16 mouse cellular contexts compared by ENCODE assay signal in the genomic region with DNA sequence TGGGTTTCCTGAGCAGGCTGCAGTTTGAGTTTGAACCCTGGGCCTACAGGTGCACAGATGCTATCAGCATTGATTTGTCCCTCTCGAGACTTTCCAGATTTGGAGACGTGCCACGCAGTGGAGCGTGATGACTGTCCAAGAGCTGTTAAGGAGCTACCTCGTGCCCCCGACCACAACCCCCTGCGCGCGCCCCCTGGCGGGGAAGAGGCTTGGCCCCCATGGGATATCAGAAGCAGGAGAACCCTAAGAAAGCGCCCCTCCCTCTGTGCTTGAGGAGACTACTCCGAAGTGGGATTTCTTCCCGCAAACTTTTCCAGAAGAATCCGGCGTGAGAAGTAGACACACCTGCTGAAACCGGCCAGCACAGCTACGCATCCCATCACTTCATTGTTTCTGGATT. TPM values are rescaled to one million over a fixed set of nuclear protein-coding genes. Genes with fewer than 3 reads are reported as not detected.
DNase-seq lines count a peak whose midpoint lies in the region; ATAC-seq and TF ChIP-seq lines count a peak whose summit lies in the region.
"Had no signal": no experiment of that assay in that cellular context is flagged by ENCODE, and none has a peak within 500 bp of the region (broad histone marks: within the 10 kb centered on the region; RNA-seq: fewer than 3 reads in every experiment).

No protein-coding gene starts in this region.

- H3K27ac ChIP-seq in lung, embryonic 14.5 days (ENCODE audit: low read depth): no peak overlapping the region
- no peak overlapping the region for H3K27ac ChIP-seq in embryonic facial prominence, embryonic 11.5 days (replicated peaks; ENCODE audit: low read depth, low read length)
- no peak overlapping the region for H3K27ac ChIP-seq in gastrocnemius, adult 2 months
- H3K27ac ChIP-seq: heart, embryonic 15.5 days; limb, embryonic 13.5 days; midbrain, embryonic 10.5 days had no signal

- no peaks in the 10 kb centered on the region for H3K27me3 ChIP-seq in lung, embryonic 14.5 days (ENCODE audit: insufficient read depth, low read length)
- H3K27me3 ChIP-seq in embryonic facial prominence, embryonic 11.5 days (ENCODE audit: control insufficient read depth, insufficient read depth, low read length): no peaks in the 10 kb centered on the region
- H3K27me3 ChIP-seq: heart, embryonic 15.5 days; limb, embryonic 13.5 days had no signal

- intact Hi-C loops in gastrocnemius, adult 2 months (cut with DNase I): no loop called here

- H3K9me3 ChIP-seq in lung, embryonic 14.5 days (ENCODE audit: low read depth, low read length): no peaks in the 10 kb centered on the region
- no peaks in the 10 kb centered on the region for H3K9me3 ChIP-seq in embryonic facial prominence, embryonic 11.5 days (replicated peaks; ENCODE audit: control insufficient read depth, low read length)
- H3K9me3 ChIP-seq: heart, embryonic 15.5 days; limb, embryonic 13.5 days; midbrain, embryonic 10.5 days had no signal

- TF ChIP-seq POLR2A in lung, adult 2 months (IDR thresholded peaks at IDR 0.05; ENCODE audit: borderline replicate concordance, extremely low read depth, low read depth, low read length): no peak

- peak; percentile 37 to 40 for DNase-seq in cerebellum, postnatal 10 days
- DNase-seq in cerebellum, adult 9-10 months: no peak
- peak; percentile 18 for DNase-seq in lung, embryonic 14.5 days
- DNase-seq in lung, adult 2 months: no peak
- peak; percentile 15 for DNase-seq in embryonic facial prominence, embryonic 11.5 days (ENCODE audit: low spot score)
- DNase-seq in thymus, postnatal 14 days: peak; percentile 67
- no peak for DNase-seq in gastrocnemius, adult 2 months
- DNase-seq in adrenal gland, adult 2 months: no peak
- DNase-seq: gastrocnemius, postnatal 36 days; layer of hippocampus, adult 9-11 months had no signal

- H3K4me2 ChIP-seq in lung, embryonic 14.5 days: peak overlapping the region; percentile 54; the same call in 1 of the 2 replicates
- H3K4me2 ChIP-seq in embryonic facial prominence, embryonic 11.5 days (ENCODE audit: low read depth, low read length): no peak overlapping the region
- H3K4me2 ChIP-seq: heart, embryonic 15.5 days had no signal

- H3K36me3 ChIP-seq in lung, embryonic 14.5 days (ENCODE audit: insufficient read depth): no peaks in the 10 kb centered on the region
- no peaks in the 10 kb centered on the region for H3K36me3 ChIP-seq in embryonic facial prominence, embryonic 11.5 days (replicated peaks; ENCODE audit: control insufficient read depth, insufficient read depth, low read depth, low read length)
- H3K36me3 ChIP-seq: heart, embryonic 15.5 days; limb, embryonic 13.5 days; midbrain, embryonic 10.5 days had no signal

- TF ChIP-seq CTCF in lung, embryonic 14.5 days (IDR thresholded peaks at IDR 0.05; ENCODE audit: low read depth): peak; percentile 39
- no peak for TF ChIP-seq CTCF in lung, adult 2 months (IDR thresholded peaks at IDR 0.05; ENCODE audit: insufficient read depth, low read length)
- no peak for TF ChIP-seq CTCF in gastrocnemius, adult 2 months (IDR thresholded peaks at IDR 0.05)

- WGBS in lung, embryonic 14.5 days: 45% methylated on average over 17 of the region's 17 CpGs
- WGBS in lung, adult 2 months: 54% methylated on average over 17 of the region's 17 CpGs
- WGBS in embryonic facial prominence, embryonic 11.5 days: 58% methylated on average over 17 of the region's 17 CpGs

- H3K4me3 ChIP-seq in lung, embryonic 14.5 days (ENCODE audit: low read depth, low read length): no peak overlapping the region
- H3K4me3 ChIP-seq in lung, adult 2 months (replicated peaks; ENCODE audit: extremely low read depth, low read depth, low read length): no peak overlapping the region
- H3K4me3 ChIP-seq in embryonic facial prominence, embryonic 11.5 days (ENCODE audit: low read depth, low read length): no peak overlapping the region
- no peak overlapping the region for H3K4me3 ChIP-seq in gastrocnemius, adult 2 months
- H3K4me3 ChIP-seq: heart, embryonic 15.5 days; midbrain, embryonic 10.5 days had no signal

- no peak for ATAC-seq in lung, embryonic 14.5 days (ENCODE audit: insufficient read depth)
- no peak for ATAC-seq in embryonic facial prominence, embryonic 11.5 days (replicated peaks; ENCODE audit: insufficient number of reproducible peaks, low FRiP score, low TSS enrichment, low read depth)

- H3K9ac ChIP-seq in lung, embryonic 14.5 days: no peak overlapping the region
- no peak overlapping the region for H3K9ac ChIP-seq in embryonic facial prominence, embryonic 11.5 days (replicated peaks; ENCODE audit: low read length)
- H3K9ac ChIP-seq: heart, embryonic 15.5 days; limb, embryonic 13.5 days had no signal

- H3K4me1 ChIP-seq in lung, embryonic 14.5 days (ENCODE audit: insufficient read depth): peaks cover 12% of the 10 kb centered on the region
- H3K4me1 ChIP-seq in lung, adult 2 months (ENCODE audit: control insufficient read depth, insufficient read depth, low read length): no peaks in the 10 kb centered on the region
- no peaks in the 10 kb centered on the region for H3K4me1 ChIP-seq in embryonic facial prominence, embryonic 11.5 days (ENCODE audit: control insufficient read depth, insufficient read depth, low read length)
- H3K4me1 ChIP-seq: midbrain, embryonic 10.5 days had no signal

RNA-seq across cellular contexts. Expression of a gene that starts 9.6 kb away (rescaled TPM):
- not detected in 2 replicates for polyA plus RNA-seq in lung, embryonic 14.5 days (2014; fragmentation: Nextera tagmentation; extraction: Ambion mirVana)
- polyA plus RNA-seq in lung, adult 2 months (2012; rRNA removed): not detected in 2 replicates
- polyA plus RNA-seq in embryonic facial prominence, embryonic 11.5 days (2014; fragmentation: Nextera tagmentation; extraction: Ambion mirVana): not detected in 2 replicates
- total RNA-seq in gastrocnemius, adult 2 months (2021): not detected
- not detected for total RNA-seq in adrenal gland, adult 2 months (2021)
- polyA plus RNA-seq in adrenal gland, adult 2 months (2012; rRNA removed): not detected in 2 replicates
- total RNA-seq: gastrocnemius, postnatal 36 days had no signal
- polyA plus RNA-seq: C2C12; heart, embryonic 15.5 days; intestine, embryonic 14.5 days; limb, embryonic 13.5 days; midbrain, embryonic 10.5 days; neural tube, embryonic 11.5 days had no signal

RNA-seq across cellular contexts. Expression of a gene that starts 12.2 kb away (rescaled TPM):
- polyA plus RNA-seq in lung, embryonic 14.5 days (2014; fragmentation: Nextera tagmentation; extraction: Ambion mirVana): 30.1 TPM in 2 replicates
- 108 and 123 TPM in 2 replicates for polyA plus RNA-seq in lung, adult 2 months (2012; rRNA removed)
- 38.9 and 42.4 TPM in 2 replicates for polyA plus RNA-seq in embryonic facial prominence, embryonic 11.5 days (2014; fragmentation: Nextera tagmentation; extraction: Ambion mirVana)
- 10 to 100 TPM; 26.2 to 39.2 TPM for total RNA-seq in gastrocnemius, adult 2 months (2021)
- 10 to 100 TPM; 36.8 to 37.9 TPM for total RNA-seq in adrenal gland, adult 2 months (2021)
- polyA plus RNA-seq in adrenal gland, adult 2 months (2012; rRNA removed): 45.4 and 52.2 TPM in 2 replicates

RNA-seq across cellular contexts. Expression of a gene that starts 23.3 kb away (rescaled TPM):
- 0.11 and 0.39 TPM in 2 replicates for polyA plus RNA-seq in lung, embryonic 14.5 days (2014; fragmentation: Nextera tagmentation; extraction: Ambion mirVana)
- 2.2 and 3.4 TPM in 2 replicates for polyA plus RNA-seq in lung, adult 2 months (2012; rRNA removed)
- 0.20 and 0.32 TPM in 2 replicates for polyA plus RNA-seq in embryonic facial prominence, embryonic 11.5 days (2014; fragmentation: Nextera tagmentation; extraction: Ambion mirVana)
- total RNA-seq in gastrocnemius, adult 2 months (2021): 10 to 100 TPM; 17.7 to 34.1 TPM
- total RNA-seq in adrenal gland, adult 2 months (2021): under 1 TPM; 0.29 to 0.31 TPM
- polyA plus RNA-seq in adrenal gland, adult 2 months (2012; rRNA removed): 0.37 and 0.42 TPM in 2 replicates

Comparison
In these comparisons a context has a peak if more than half of its experiments do, and no peak if none do; other contexts are left out.
1. DNase-seq: peak in cerebellum, postnatal 10 days (2 of 2), lung, embryonic 14.5 days (single experiment), embryonic facial prominence, embryonic 11.5 days (single experiment) and thymus, postnatal 14 days (single experiment); none in cerebellum, adult 9-10 months (single experiment), lung, adult 2 months (single experiment), gastrocnemius, adult 2 months (single experiment) and adrenal gland, adult 2 months (single experiment).